Mouse (Mus musculus) cerebellum, postnatal 4 days (tissue): ENCODE data around the gene 1700102P08Rik.
A peak's percentile ranks its signal among the peaks of the same experiment; 100 is the strongest.

Experiments
- DNase-seq, 2 experiments: peaks; one replicate each; pipeline ENCODE4 v3.0.0; 2022; ENCODE audit warnings: low spot score in 2 of 2, mixed read lengths in 1 of 2

1700102P08Rik gene

DNA sequence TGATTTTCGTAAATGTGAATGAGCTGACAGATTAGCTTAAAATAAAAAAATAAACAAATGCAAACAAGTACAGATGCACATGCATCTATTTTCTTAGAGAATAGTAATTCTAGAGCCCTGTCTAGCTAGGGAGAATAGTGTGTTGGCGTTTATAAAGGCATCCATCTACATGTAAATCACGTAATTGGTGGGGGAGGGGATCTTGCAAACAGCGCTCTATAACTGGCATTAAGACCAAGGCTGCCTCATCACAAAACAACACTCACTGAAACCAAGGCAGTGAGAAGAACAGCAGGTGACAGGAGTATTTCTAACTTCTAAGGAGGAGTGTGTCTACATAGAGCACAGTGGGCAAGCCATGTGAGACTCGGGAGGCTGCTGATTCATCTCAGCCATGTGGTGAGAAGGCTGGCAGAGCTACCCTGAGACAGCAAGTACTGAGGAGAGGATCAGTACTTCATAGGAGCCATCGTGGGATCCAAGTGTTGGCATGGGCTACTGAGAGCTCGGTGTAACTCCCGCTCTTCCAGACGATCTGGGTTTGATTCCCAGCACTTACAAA is 18.9 kb downstream of the 1700102P08Rik start:
- no peak for DNase-seq

DNA sequence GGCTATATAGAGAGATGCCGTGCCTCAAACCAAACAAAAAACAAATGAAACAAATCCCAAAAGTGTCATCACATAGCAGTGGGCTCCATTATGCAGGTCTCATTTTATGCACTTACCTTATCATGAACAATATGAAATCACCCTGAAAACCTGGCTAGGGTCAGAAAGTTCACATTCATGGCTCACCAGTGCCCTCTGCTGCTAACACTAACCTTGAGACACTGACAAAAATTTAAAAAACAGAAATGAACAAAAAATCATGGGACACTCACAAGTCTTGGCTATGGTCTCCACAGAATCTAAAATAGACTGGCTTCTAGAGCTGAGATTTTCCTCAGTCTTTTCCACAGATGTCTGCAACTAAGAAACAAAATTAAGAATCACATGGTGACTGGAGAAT is 19.6 kb downstream of the 1700102P08Rik start:
- no peak for DNase-seq

DNA sequence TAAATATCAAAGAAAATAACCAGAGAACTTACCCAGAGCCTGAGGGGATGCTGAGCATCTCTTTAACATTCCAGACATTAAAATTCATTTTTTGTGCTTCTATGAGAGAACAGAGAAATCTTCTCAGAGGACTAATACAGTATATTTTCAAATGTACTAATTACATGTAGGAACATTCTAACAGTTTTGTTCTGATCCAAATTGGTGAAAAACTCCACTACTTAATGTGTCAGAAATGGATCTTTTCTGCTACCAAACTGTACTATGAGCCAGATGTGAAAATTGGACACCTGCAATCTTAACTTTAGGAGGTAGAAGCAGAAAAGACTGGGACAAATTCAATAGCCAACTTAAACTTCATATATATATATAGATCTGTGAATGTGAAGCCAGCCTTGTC is 35.8 kb downstream of the 1700102P08Rik start, which contains the start of gene Ccdc36:
Gene Ccdc36 (minus strand): TSS at position 101 of the 400 bp plus-strand sequence.
- DNase-seq: no peak

DNA sequence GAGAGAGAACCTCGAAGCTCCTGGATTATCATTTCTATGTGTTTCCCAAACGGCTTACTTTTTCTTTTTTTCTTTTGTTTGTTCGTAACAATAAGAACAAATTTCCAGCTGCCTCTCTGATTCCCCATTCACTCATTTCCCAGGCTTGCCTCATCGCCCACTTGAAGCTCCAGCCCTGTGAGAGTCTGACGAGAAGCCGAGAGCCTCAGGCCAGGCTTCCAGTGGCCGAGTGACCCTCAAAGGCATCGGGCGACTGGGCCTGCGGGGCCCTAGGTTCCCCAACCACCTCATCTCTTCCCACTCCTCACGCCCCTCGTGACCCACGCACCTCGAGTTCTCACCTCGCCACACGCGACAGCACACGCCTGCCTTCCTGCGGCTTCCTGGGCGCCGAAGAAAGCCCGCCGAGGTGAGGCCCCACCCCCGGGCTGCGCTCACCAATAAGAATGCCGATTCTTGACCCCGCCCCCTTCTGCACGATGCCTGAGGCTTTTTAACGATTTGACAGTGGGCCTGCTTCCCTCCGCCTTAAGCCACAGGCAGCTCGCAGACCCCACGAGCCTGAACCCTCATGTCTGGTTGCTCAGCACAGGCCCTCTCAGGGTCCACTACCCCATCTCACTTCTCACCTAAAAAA is 38.9 kb downstream of the 1700102P08Rik start:
- DNase-seq: no peak

DNA sequence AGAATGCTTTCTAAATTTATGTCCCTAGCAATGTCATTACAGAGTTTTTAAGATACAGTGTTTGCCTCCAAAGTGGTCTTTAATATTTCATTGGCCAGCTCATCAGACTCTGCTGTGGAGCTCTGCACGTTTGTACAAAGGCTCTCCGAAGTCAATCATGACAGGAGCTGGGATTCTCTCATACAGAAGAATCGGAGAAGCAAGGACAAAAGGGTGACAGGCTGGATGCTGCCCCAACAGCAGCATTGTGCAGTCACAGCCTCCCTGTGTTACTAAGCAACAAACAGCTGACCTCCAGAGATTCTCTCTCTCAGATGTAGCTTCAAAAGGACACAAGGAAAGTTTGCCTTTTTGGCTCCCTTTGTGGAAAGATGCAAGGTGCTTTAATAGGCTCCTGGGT is 43.6 kb downstream of the 1700102P08Rik start, which contains the start of gene BC048562:
Gene BC048562 (plus strand): TSS at position 301 of the 400 bp plus-strand sequence.
- DNase-seq: no peak

DNA sequence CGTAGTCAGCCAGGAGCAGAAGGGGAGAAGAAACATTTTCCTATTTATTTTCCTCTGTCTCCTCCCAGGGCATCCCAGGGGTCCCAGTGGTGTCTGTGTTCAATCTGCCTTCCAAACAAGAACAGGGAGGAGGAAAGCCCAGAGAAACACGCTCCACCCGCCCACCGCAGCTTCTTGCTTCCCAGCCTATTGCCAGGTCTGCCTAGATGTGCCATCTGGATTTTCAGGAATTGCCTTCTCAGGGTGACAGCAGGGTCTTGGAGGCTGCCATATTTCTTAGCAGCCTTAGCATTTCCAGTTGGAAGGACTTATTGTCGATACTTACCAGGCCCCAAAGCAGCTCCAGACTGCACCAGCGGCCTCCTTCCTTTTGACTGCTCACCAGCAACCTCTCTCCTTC is 46.6 kb downstream of the 1700102P08Rik start:
- DNase-seq: no peak

DNA sequence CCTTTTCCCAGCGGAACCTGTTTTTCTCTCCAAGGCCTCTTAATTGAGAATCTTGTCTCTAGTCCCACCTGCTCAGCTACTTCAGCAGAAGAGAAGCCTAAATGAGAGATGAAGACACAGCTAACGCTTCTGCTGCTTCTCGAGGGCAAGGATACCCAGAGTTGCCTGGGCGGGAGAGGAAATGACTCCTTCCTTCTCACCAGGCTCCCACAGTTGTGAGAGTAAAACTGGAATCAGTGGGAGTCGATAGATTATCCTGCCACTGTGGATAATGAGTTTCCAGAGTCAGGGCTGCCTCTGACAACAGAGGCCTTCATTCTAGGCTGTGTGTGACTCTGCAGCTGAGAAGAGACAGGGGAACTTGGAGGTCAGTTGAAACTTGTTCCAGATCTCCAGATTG is 47.9 kb downstream of the 1700102P08Rik start:
- DNase-seq: no peak

DNA sequence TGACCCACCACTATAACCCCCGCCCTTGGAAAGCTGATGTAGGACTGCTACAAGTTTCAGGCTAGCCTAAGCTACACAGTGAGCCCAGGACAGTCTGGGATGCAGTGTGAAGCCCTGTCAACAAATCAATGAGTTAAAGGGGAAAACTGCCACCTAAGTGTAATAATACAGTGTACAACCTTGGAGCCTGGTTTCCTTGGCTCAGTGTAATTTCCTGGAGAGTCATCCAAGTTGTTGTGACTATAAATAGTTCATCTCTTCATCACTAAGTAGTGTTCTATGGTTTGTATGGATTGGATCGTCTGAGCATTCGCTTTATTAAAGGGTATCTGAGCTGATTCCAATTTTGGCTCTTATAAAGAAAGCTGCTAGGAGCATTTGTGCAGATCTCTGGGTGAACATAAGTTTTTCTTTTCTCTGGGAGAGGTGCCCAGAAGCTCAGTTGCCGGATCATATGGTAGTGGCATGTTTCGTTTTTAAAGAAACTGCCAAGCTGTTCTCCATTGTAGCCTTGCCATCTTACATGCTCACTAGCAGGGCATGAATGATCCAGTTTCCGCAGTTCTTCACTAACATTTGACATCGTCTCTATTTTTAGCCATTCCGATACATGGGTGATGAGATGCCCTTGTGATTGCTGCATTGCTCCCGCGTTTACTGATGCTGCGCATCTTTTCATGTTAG is 48.8 kb downstream of the 1700102P08Rik start:
- no peak for DNase-seq

DNA sequence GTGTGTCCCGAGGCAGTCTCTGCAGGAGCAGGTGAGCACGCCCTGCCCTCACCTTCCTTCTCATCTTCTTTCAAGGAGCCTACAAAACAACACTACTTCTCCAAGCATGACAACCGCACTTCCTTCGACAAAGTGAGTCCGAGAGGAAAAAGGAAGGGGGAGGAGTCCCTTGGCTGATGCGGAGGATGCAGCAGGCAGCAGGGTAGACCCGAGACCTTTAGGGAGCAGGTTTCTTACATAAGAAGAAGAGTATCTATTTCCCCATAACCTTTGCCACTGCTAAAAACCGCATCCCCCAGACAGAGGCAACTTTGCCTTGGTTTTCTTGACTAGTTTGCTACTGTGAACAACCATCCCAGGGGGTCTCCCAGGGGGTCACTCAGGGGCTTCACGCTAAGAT is 52.5 kb downstream of the 1700102P08Rik start:
- no peak for DNase-seq

DNA sequence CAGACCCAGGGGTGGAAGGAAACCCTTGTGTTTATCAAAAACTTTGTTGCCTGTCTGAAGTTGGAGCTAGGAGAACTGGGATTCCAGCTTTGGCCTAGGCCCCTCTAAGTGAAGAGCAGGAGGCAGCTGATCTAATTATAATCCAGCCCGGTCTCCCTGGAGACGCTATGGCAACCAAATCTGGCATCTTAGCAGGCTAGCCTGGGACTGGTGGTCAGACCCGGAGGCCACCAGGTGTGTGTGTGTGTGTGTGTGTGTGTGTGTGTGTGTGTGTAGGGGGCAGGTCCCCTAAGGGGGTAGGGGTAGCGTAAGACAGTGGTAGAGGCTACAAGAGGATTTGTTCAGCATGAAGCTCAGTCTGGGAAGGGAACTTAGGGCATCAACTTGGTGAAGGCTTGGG is 57.3 kb downstream of the 1700102P08Rik start:
- peak in 1 of 2 experiments; percentile 70 for DNase-seq

DNA sequence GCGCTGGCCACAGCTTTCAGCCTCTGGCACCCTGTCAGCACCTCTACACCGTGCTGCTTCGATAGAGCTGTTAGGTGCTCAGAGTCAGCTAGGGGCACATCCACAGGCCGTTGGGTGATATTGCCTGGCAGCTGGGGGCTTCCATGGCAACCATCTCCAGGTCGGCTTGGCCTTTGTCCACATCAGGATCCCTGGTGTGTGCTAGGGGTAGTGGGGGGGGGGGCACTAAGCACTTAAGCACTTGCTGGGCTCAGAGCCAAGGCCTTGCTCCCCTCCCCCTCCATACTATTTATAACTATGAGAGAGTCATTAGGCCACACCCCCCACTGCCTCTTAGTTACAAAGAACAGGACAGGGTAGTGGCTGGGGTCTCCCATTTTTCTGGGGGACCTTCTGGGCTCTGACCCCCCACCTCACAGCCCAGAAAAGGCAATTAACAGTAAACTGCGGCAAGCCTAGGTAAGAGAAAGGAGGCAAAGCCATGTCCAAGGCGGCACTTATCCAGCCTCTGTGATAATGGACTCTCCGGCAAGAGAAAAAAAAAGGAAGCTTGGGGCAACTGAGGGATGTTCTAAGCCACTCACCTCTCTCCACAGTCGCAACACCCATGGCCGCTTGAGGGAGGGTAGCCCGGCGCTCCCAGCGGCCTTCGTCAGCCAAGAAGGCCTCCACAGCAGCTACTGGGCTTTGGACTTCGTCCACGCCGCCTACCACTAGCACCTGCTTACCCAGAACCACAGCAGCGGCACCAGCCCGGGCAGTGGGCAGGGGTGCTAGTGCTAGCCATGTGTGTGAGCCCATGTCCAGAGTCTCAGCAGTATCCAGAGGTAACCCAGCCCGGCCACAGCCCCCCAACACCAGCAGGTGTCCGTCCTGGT is 57.9 kb downstream of the 1700102P08Rik start:
- peak in 1 of 2 experiments; percentile 39 for DNase-seq

DNA sequence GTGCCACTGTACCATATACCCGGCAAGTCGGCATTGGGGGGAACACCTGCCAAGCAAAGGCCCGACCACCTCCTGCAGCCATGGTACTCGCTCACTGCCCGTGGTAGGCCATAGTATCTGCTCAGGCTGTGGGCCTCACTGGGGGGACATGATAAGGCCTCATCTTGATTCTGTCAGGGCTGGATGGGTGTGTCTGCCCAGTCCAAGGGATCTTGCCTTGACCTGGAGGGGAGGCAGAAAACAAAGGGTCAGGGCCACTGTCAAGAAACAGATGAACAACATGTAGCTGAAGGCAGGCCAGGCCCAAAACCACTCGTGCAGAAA is 58.5 kb downstream of the 1700102P08Rik start:
- no peak for DNase-seq

DNA sequence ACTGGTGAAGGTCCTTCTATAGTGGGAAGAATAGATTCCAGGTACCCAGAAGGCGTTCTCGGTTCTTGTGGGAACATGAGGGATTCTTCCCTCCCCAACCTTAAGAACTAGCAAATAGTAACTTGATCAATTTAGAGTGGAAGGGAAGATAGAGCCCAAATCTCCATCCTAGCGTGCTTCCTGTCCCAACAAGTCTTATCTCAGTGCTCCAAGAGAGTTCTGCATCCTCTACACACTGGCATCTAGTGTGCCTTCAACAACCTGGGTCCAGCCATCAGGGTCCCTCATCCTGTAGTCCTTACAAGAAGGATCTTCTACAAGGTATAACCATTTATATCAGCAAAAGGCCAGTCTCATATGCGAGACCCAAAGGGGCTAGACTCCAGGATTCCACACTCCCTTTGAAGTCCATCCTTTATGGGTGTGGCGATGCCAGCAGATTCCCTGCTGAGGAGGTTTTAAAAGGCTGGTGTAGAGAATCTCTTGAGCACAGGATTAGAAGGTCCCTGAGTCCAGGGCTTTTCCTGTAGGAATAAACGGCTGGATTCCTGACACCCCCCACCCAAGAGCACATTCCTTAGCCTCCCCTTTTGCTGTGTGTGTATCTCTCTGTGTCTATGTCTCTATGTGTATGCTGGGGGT is 59.0 kb downstream of the 1700102P08Rik start:
- no peak for DNase-seq

DNA sequence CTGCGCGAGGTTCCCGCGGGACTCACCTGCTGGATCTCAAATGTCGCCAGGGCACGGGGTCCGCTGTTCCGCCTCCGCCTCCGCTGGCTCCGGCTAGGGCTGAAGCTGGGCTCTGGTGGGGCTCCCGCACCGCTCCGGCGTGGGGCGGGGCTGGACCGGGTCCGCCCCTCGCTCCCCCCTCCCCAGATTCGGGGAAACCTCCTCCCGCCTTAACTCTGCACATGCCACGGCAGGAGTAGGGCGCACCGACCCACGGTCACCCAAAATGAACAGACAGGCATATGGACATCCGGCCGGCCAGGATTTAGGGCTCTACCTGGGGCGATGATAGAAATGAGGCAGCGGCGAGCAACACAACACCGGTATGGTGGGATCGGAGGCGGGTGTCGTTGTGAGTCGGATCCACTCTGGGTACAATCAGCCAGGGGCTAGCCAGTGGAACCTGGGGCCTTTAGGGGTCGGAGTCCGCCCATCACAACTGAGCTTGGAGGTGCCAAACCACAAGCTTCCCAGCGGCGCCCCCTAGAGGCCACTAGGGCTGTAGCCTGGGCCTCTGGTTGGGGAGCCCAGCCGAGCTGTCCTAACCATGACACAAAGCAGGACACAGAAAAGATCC is 59.8 kb downstream of the 1700102P08Rik start:
- peak; percentile 91 to 93 for DNase-seq

DNA sequence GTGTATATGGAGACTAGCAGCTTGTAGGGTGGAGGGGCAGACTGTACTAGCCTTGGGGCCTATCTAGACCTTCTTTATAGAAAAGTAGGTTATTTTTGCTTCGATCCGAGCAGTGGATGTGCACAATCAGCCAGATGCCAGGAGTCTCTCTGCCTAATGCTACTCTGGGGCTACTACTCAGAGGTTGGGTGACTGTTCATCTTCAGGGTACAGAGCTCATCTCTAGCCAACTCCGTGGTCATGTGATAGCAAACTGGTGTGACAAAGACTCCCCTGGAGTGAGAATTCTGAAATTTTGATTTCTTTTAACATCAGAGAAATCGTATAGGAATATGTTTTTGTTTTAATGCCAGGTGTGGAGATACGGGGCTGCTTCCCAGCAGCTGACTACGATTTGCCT is 60.3 kb downstream of the 1700102P08Rik start:
- DNase-seq: no peak

DNA sequence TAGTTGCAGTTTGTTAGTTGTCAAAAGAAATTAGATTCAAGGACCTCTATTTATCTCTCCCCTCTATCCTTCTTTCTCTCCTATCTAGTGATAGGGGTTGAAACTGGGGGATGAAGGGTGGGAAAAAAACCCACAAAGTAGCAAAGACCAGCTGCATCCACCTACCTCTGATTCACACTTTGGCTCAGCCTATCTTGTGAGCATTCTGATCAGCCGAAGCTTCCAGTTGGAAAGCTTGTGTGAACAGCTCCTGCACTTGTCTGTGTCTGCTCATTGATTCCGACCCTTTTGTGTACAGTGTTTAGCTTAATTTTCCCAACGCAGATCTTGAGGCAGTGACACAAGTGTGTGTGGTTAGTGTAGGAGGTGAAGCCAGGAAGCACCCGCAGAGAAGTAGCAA is 60.9 kb downstream of the 1700102P08Rik start:
- no peak for DNase-seq

DNA sequence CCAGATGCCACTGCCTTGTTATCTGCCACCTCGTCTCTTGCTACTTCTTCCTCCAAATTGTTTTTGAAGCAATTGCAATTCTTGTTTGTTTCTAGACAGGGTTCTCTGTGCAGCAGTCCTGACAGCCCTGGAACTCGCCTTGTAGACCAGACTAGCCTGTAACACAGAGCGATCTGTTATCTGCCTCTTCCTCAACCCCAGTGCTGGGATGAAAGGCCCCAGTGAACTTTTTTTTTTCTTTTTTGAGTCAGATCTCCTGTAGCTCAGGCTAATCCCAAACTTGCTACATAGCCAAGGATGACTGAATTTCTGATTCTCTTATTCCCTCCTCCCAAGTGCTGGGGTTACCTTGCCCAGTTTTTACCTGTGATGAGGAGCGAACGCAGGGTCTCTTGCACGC is 61.8 kb downstream of the 1700102P08Rik start:
- no peak for DNase-seq

DNA sequence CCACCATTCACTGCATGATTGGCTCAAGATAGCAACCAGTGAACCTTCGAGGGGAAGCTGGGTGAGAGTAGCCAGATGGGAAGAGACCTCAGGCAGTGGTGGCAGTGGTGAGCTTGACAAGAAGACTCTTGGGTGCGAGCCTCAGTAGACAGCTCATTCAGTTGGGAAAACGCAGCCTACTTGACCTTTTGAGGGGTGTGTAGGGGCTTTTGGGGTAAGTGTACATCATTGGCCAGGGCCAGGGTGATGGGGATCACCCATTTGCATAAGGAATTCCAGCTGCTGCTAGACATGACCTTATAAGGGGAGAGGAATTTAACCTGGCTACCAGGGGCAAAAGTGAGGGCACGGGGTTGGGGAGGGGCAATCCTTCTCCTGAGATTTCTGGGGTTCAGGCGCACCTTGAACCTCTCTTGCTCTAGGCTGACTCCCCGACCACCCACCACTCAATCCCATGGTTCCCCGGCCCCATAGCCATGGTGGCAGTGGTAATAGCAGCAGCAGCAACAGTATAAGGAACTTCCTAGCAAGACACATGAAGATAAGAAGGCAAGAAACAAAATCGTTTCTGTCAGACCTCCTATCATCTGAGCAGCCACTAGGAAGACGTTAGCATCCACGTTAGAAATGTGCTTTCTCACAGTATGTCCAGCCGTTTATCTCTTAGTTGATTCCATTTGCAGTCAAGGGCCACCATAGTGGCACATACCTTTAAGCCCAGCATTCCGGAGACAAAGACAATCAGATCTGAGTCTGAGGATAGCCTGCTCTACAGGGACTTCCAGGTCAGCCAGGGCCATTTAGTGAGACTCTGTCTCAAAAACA is 63.4 kb downstream of the 1700102P08Rik start:
- no peak for DNase-seq

DNA sequence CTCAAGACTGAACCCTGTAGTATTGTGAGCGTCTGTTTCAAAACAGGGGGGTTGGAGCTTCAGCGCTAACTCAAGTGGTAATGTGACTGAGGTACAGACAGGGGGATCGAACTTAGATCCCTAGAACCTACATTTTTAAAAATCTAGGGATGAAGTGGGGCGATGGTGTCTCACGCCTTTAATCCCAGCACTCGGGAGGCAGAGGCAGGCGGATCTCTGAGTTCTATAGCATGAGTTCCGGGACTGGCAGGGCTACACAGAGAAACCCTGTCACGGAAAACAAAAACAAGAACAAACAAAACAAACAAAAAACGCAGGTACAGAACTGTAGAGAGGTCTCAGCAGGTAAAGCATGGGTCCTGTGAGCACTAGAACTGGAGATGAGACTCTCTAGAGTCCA is 64.3 kb downstream of the 1700102P08Rik start:
- DNase-seq: no peak

DNA sequence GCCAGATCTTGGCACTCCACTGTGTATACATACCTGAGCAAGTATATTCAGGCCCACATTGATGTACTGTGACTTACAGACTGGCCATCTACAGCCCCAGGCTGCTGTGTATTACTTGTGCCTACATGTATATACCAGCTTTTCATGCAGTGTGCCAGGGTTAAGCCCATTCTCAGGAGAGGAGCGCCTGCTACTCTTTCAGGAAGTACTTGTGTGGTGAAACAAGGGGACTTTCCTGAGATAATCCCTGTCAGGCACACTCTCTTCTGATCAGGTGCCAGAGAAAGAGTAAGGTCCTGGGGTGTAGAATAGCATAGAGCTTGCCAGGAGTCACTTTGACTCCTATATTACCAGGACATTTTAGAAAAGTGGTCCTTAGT is 67.3 kb downstream of the 1700102P08Rik start:
- no peak for DNase-seq
